Mouse (Mus musculus) liver, adult 2 months (tissue): Measurements from ENCODE around the gene Adgra1. TPM values are rescaled to one million over a fixed set of nuclear protein-coding genes. Genes with fewer than 3 reads are reported as not detected.

Experiments used
- DNase-seq: peaks from one replicate; pipeline ENCODE4 v3.0.0-alpha.2; 2011; ENCODE audit warnings: low read depth, low spot score; ENCODE audit errors: extremely low read depth
- H3K27ac ChIP-seq: fragments of 200-500 bp; replicated peaks from 2 replicates; pipeline ENCODE4 v1.5.1; 2012; ENCODE audit warnings: low read depth, mild to moderate bottlenecking, control low read depth, inconsistent platforms, low read length; ENCODE audit not compliant: insufficient read depth
- H3K27me3 ChIP-seq: fragments of 200-500 bp; 2 replicates; pipeline ENCODE4 v1.6.1; 2012; ENCODE audit warnings: mild to moderate bottlenecking, moderate library complexity, low read length, inconsistent platforms; ENCODE audit not compliant: control insufficient read depth, insufficient read depth
- H3K36me3 ChIP-seq: fragments of 200-500 bp; 2 replicates; pipeline ENCODE4 v1.6.1; 2012; ENCODE audit warnings: low read length, inconsistent platforms; ENCODE audit not compliant: control insufficient read depth, insufficient read depth
- H3K4me1 ChIP-seq: fragments of 200-500 bp; 2 replicates; pipeline ENCODE4 v1.6.1; 2011; ENCODE audit warnings: low read length; ENCODE audit not compliant: control insufficient read depth, insufficient read depth
- H3K4me3 ChIP-seq: fragments of 200-500 bp; 2 replicates; pipeline ENCODE4 v1.5.1; 2011; ENCODE audit warnings: low read depth, mild to moderate bottlenecking, control low read depth, low read length, moderate library complexity; ENCODE audit not compliant: insufficient read depth
- H3K79me2 ChIP-seq: fragments of 200-500 bp; 2 replicates; pipeline ENCODE4 v1.6.1; 2012; ENCODE audit warnings: inconsistent platforms, mild to moderate bottlenecking, low read length, moderate library complexity; ENCODE audit not compliant: control insufficient read depth, insufficient read depth
- H3K9ac ChIP-seq: fragments of 200-500 bp; 2 replicates; pipeline ENCODE4 v1.6.1; 2012; ENCODE audit warnings: low read depth, mild to moderate bottlenecking, control low read depth, inconsistent platforms, low read length
- CTCF ChIP-seq: fragments of 200-500 bp; IDR thresholded peaks from 2 replicates; pipeline ENCODE4 v1.5.1; 2011; ENCODE audit warnings: low read depth, low read length, control low read depth
- POLR2A ChIP-seq: fragments of 200-500 bp; IDR thresholded peaks from 2 replicates; pipeline ENCODE4 v1.6.1; 2011; ENCODE audit warnings: low read length, control low read depth; ENCODE audit not compliant: insufficient read depth; ENCODE audit errors: extremely low read depth
- WGBS: fragments of 180-500 bp; shearing (Covaris S2); methylation state at CpG from one replicate; pipeline ENCODE4 v1.1.7; 2018; 5-methylcytosine and 5-hydroxymethylcytosine counted together
- polyA plus RNA-seq: library from polyadenylated mRNA; depleted of rRNA; stranded (reverse); fragments of >200 nt; gene quantifications from 2 replicates; pipeline ENCODE4 v1.2.3, GENCODE M21; 2012
- total RNA-seq: library from RNA; depleted of rRNA; stranded (reverse); fragments of >200 nt; gene quantifications from 2 replicates; pipeline ENCODE4 v1.2.3, GENCODE M21; 2014

Adgra1 gene
- total and polyA plus RNA-seq, 2 experiments: not detected

DNA sequence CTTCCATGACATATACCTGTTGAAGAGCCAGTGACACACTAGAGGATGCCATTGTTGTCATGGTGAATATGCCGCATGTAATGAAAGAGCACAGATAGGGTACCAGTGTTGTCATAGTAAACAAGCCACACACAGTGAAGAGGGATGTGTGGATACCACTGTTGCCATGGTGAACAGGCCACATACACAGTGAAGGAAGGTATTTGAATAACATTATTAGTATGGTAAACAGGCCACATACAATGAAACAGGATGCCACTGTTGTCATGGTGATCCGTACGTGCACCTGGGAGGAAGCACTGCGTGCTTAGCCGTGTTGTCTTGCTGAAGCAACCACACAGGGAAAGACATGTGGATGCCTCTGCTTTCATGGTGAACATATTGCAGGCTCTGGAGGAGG is 37.0 kb downstream of the Adgra1 start:
- no peak overlapping the region for H3K9ac ChIP-seq
- WGBS: 89% methylated on average over 5 of the region's 5 CpGs

DNA sequence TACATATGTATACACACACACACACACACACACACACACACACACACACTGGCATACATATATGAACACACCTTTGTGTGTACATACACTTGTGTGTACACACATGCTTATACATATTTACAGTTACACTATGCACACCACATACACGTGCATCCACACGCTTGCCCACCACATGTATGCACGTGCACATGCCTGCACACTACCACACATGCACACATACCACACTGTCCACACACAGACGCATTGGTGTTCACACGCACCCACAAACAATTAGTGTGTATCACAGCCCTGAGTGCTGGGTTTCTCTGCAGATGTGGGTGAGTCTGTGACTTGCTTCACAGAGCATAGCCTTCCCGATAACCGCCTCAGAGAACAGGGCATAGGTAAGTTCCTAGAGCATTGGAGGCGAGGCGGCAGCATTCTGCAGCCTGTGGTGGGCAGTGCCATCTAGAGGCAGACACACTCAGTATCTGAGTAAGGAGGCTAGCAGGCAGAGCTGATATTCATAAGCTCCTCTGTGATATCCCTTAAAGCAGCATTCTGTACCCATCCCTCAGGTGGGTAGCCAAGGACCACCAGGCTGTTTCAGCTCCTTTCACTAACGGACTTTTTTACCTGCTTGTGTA is 43.3 kb downstream of the Adgra1 start:
- no peaks in the 10 kb centered on the region for H3K79me2 ChIP-seq
- TF ChIP-seq POLR2A (no peak), CTCF (0 out of 2 replicates have a peak, but pooled peaks have one; percentile 33)
- no peaks in the 10 kb centered on the region for H3K36me3 ChIP-seq
- no peak overlapping the region for H3K27ac ChIP-seq
- H3K9ac ChIP-seq: no peak overlapping the region
- H3K4me3 ChIP-seq: no peak overlapping the region
- WGBS: 70% methylated on average over 10 of the region's 10 CpGs
- H3K27me3 ChIP-seq: no peaks in the 10 kb centered on the region
- no peak for DNase-seq
- H3K4me1 ChIP-seq: no peaks in the 10 kb centered on the region

More for the DNA sequence above, 37.0 kb downstream of the Adgra1 start:
- Histone ChIP-seq H3K4me3 (no peak overlapping the region), H3K79me2 (no peaks in the 10 kb centered on the region), H3K36me3 (no peaks in the 10 kb centered on the region), H3K27ac (no peak overlapping the region), H3K4me1 (no peaks in the 10 kb centered on the region), H3K27me3 (no peaks in the 10 kb centered on the region)
- no peak for DNase-seq
- TF ChIP-seq POLR2A: no peak
- TF ChIP-seq CTCF: no peak

DNA sequence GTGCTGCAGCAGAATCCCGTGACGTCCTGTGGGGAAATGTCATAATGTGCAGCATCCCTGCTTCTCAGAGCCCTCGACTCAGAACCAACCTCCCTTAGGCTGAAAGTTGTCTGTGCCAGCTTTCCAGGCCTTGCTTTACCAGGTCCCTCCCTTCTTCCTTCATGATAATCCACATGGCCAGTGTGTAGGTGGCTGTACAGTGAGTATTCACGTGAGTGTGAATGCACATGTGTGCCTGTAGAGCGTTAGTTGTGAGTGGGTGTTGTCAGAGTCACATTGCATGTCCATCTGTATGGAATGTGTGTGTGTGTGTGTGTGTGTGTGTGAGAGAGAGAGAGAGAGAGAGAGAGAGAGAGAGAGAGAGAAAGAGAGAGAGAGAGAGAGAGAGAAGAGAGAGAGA is 44.1 kb downstream of the Adgra1 start:
- no peaks in the 10 kb centered on the region for H3K27me3 ChIP-seq
- no peak overlapping the region for H3K27ac ChIP-seq
- no peaks in the 10 kb centered on the region for H3K79me2 ChIP-seq
- H3K4me1 ChIP-seq: no peaks in the 10 kb centered on the region
- no peak overlapping the region for H3K4me3 ChIP-seq
- H3K36me3 ChIP-seq: no peaks in the 10 kb centered on the region
- no peak for DNase-seq
- TF ChIP-seq POLR2A (no peak), CTCF (no peak)
- WGBS: 61% methylated on average over 5 of the region's 5 CpGs
- H3K9ac ChIP-seq: no peak overlapping the region

DNA sequence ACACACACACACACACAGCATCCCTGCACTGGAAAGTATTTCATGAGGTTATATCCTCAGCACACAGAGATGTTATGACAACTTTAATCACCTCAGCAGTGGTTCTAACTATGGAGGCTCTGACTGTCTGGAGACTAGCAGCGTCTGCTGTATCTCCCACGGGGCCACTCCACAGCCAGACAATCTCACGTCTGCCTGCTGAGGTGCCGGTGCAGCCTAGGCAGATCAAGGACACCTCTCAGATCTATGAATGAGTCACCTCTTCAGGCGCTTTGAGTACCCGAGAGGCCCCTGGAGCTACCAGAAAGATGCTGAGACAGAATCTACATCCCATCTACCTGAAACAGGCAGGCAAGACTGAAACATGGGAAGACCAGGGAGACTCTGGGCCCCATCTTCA is 44.6 kb downstream of the Adgra1 start:
- Histone ChIP-seq H3K27ac (no peak overlapping the region), H3K27me3 (no peaks in the 10 kb centered on the region), H3K79me2 (no peaks in the 10 kb centered on the region), H3K4me1 (no peaks in the 10 kb centered on the region), H3K9ac (no peak overlapping the region), H3K4me3 (no peak overlapping the region), H3K36me3 (no peaks in the 10 kb centered on the region)
- no peak for DNase-seq
- 63% methylated on average over 6 of the region's 6 CpGs for WGBS
- TF ChIP-seq POLR2A (no peak), CTCF (no peak)

DNA sequence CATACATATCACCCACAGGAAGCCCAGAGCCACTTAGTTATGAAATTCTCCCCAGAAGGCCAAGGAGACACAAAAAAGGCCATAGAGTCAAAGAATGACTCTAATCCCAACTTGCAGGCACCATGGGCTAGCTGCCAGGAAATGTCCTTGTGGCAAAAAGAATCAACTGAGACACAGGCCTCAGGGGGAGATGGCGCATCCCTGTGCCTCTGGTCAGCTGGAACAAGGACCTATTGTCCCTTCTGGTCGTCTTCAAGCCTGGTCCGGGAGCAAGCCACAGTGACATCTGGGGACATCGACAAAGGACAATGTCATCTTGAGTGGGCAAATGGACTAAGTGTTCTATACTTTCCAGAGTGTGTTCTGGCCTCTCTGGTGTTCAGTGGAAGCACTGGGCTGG is 49.6 kb downstream of the Adgra1 start:
- 83% methylated on average over 4 of the region's 4 CpGs for WGBS
- Histone ChIP-seq H3K9ac (no peak overlapping the region), H3K36me3 (no peaks in the 10 kb centered on the region), H3K79me2 (no peaks in the 10 kb centered on the region), H3K4me3 (no peak overlapping the region), H3K27ac (no peak overlapping the region), H3K27me3 (no peaks in the 10 kb centered on the region), H3K4me1 (no peaks in the 10 kb centered on the region)
- TF ChIP-seq POLR2A (no peak), CTCF (no peak)
- no peak for DNase-seq

DNA sequence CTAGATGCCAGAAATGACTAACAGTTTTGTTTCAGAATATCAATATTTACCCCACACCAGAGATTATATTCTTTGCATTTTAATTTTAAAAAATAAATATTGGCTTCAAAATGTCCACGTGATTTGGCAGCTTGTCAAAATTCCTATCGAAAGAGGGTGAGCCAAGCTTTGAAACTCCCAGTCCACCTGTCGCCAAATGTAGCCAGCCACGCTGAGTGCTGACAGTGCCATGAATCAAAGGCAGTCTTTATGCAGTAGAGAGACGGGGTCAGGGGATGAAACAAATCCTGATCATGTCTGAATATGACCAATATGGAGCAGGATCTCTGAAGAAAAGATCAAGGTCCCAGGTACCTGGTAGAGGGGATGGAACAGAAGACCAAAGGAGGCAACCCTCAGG is 57.8 kb downstream of the Adgra1 start:
- H3K79me2 ChIP-seq: no peaks in the 10 kb centered on the region
- H3K27ac ChIP-seq: no peak overlapping the region
- TF ChIP-seq POLR2A: no peak
- TF ChIP-seq CTCF: no peak
- H3K36me3 ChIP-seq: no peaks in the 10 kb centered on the region
- H3K4me3 ChIP-seq: no peak overlapping the region
- DNase-seq: no peak
- no peak overlapping the region for H3K9ac ChIP-seq
- peaks cover 5% of the 10 kb centered on the region; the same call in 1 of the 2 replicates for H3K27me3 ChIP-seq
- H3K4me1 ChIP-seq: no peaks in the 10 kb centered on the region
- WGBS: 56% methylated on average over 5 of the region's 5 CpGs
